Mouse (Mus musculus) heart, postnatal 0 days (tissue): ENCODE data around the gene Sdr39u1. TPM values are rescaled to one million over a fixed set of nuclear protein-coding genes. Genes with fewer than 3 reads are reported as not detected.

Experiments
- ATAC-seq: fragments of 200-750 bp; cut with Nextera tagmentation; 2 replicates; pipeline ENCODE4 v1.8.0; 2017; ENCODE audit warnings: low read depth, moderate number of reproducible peaks, moderate library complexity; ENCODE audit not compliant: insufficient read depth
- DNase-seq: peaks from one replicate; pipeline ENCODE4 v3.0.0-alpha.2; 2016; ENCODE audit warnings: low spot score
- H3K27ac ChIP-seq: fragments of 300-500 bp; sonication (generic); 2 replicates; pipeline ENCODE4 v1.5.1; 2014; ENCODE audit warnings: low read depth, mild to moderate bottlenecking
- H3K27me3 ChIP-seq: fragments of 300-500 bp; sonication (generic); 2 replicates; pipeline ENCODE4 v1.6.1; 2014; ENCODE audit warnings: low read length, mixed read lengths; ENCODE audit not compliant: control insufficient read depth, insufficient read depth
- H3K36me3 ChIP-seq: fragments of 300-500 bp; sonication (generic); replicated peaks from 2 replicates; pipeline ENCODE4 v1.6.1; 2014; ENCODE audit warnings: low read length, mixed read lengths; ENCODE audit not compliant: control insufficient read depth, insufficient read depth
- H3K4me1 ChIP-seq: fragments of 300-500 bp; sonication (generic); 2 replicates; pipeline ENCODE4 v1.6.1; 2014; ENCODE audit warnings: antibody characterized with exemption; ENCODE audit not compliant: control insufficient read depth, insufficient read depth
- H3K4me2 ChIP-seq: fragments of 300-500 bp; sonication (generic); 2 replicates; pipeline ENCODE4 v1.6.1; 2014; ENCODE audit warnings: low read depth, mild to moderate bottlenecking, low read length, moderate library complexity
- H3K4me3 ChIP-seq: fragments of 300-500 bp; sonication (generic); 2 replicates; pipeline ENCODE4 v1.5.1; 2014; ENCODE audit warnings: low read depth, low read length
- H3K9ac ChIP-seq: fragments of 300-500 bp; sonication (generic); replicated peaks from 2 replicates; pipeline ENCODE4 v1.6.1; 2014; ENCODE audit warnings: low read depth, low read length, mixed read lengths
- H3K9me3 ChIP-seq: fragments of 300-500 bp; sonication (generic); replicated peaks from 2 replicates; pipeline ENCODE4 v1.6.1; 2016; ENCODE audit warnings: low read length; ENCODE audit not compliant: control insufficient read depth
- CTCF ChIP-seq: IDR thresholded peaks from 2 replicates; pipeline ENCODE4 v1.5.1; 2016; ENCODE audit warnings: antibody characterized with exemption, control low read depth, low read depth
- EP300 ChIP-seq: IDR thresholded peaks from 2 replicates; pipeline ENCODE4 v1.6.1; 2016; ENCODE audit warnings: antibody characterized with exemption, low read depth
- WGBS: fragments of 180-500 bp; shearing (Covaris S2); extraction: QIAGEN DNeasy Blood & Tissue Kit; methylation state at CpG from one replicate; pipeline ENCODE4 v1.1.7; 2014; 5-methylcytosine and 5-hydroxymethylcytosine counted together
- polyA plus RNA-seq: library from polyadenylated mRNA; unstranded; fragments of >200 nt; fragmentation: Nextera tagmentation; extraction: Ambion mirVana; gene quantifications from 2 replicates; pipeline ENCODE4 v1.2.1, GENCODE M21; 2015
- total RNA-seq: library from RNA; depleted of rRNA; stranded (reverse); fragments of >200 nt; gene quantifications from 2 replicates; pipeline ENCODE4 v1.2.3, GENCODE M21; 2014; ENCODE audit warnings: low replicate concordance

Gene Sdr39u1
- total and polyA plus RNA-seq, 2 experiments from 2014 or later, result 88.3 to 138 TPM

GRCm38 (mm10) chr14:55913406-55913805, 13.3 kb upstream of the Sdr39u1 start:
- H3K4me3 ChIP-seq, result no peak overlapping the region
- H3K9ac ChIP-seq, result no peak overlapping the region
- H3K4me2 ChIP-seq, result no peak overlapping the region
- 50% methylated on average over 4 of the region's 4 CpGs for WGBS
- no peak for DNase-seq
- ATAC-seq, result no peak
- TF ChIP-seq CTCF (no peak), EP300 (no peak)
- no peaks in the 10 kb centered on the region for H3K4me1 ChIP-seq
- H3K9me3 ChIP-seq, result no peaks in the 10 kb centered on the region
- no peaks in the 10 kb centered on the region for H3K27me3 ChIP-seq
- H3K36me3 ChIP-seq, result no peaks in the 10 kb centered on the region
- no peak overlapping the region for H3K27ac ChIP-seq

GRCm38 (mm10) chr14:55905518-55905917, 5.4 kb upstream of the Sdr39u1 start:
- H3K27me3 ChIP-seq, result no peaks in the 10 kb centered on the region
- no peak overlapping the region for H3K4me2 ChIP-seq
- H3K27ac ChIP-seq, result no peak overlapping the region
- H3K4me1 ChIP-seq, result peaks cover 4% of the 10 kb centered on the region
- TF ChIP-seq EP300, result no peak
- peak; percentile 45 for TF ChIP-seq CTCF
- 0% methylated on average over 1 of the region's 1 CpGs for WGBS
- no peak overlapping the region for H3K9ac ChIP-seq
- no peaks in the 10 kb centered on the region for H3K9me3 ChIP-seq
- ATAC-seq (no peak), DNase-seq (no peak)
- no peaks in the 10 kb centered on the region for H3K36me3 ChIP-seq
- no peak overlapping the region for H3K4me3 ChIP-seq

GRCm38 (mm10) chr14:55900414-55900755, 292 bp upstream of the Sdr39u1 start:
- H3K9me3 ChIP-seq, result no peaks in the 10 kb centered on the region
- H3K9ac ChIP-seq, result peak overlapping the region; percentile 80
- no peaks in the 10 kb centered on the region for H3K27me3 ChIP-seq
- peaks cover 6% of the 10 kb centered on the region for H3K4me1 ChIP-seq
- DNase-seq (no peak), ATAC-seq (0 out of 2 replicates have a peak, but pooled peaks have one; percentile 5)
- TF ChIP-seq EP300 (no peak), CTCF (no peak)
- 10% methylated on average over 12 of the region's 12 CpGs for WGBS
- peaks cover 22% of the 10 kb centered on the region for H3K36me3 ChIP-seq
- peak overlapping the region; percentile 57 for H3K4me3 ChIP-seq
- H3K4me2 ChIP-seq, result peak overlapping the region; percentile 85
- peak overlapping the region; percentile 83 for H3K27ac ChIP-seq

- Histone ChIP-seq H3K9ac (no peak overlapping the region), H3K27me3 (no peaks in the 10 kb centered on the region), H3K36me3 (peaks cover 36% of the 10 kb centered on the region), H3K4me3 (no peak overlapping the region), H3K4me2 (no peak overlapping the region), H3K4me1 (peaks cover 6% of the 10 kb centered on the region), H3K9me3 (no peaks in the 10 kb centered on the region), H3K27ac (0 out of 2 replicates have a peak overlapping the region, but pooled peaks have one; percentile 83)
- DNase-seq (no peak), ATAC-seq (no peak)
- 90% methylated on average over 7 of the region's 7 CpGs for WGBS
- TF ChIP-seq EP300, result no peak
- no peak for TF ChIP-seq CTCF
Observed at GRCm38 (mm10) chr14:55898947-55899346, 1.1 kb downstream of the Sdr39u1 start.

- H3K9ac ChIP-seq, result no peak overlapping the region
- H3K9me3 ChIP-seq, result no peaks in the 10 kb centered on the region
- no peak overlapping the region for H3K4me3 ChIP-seq
- peaks cover 6% of the 10 kb centered on the region for H3K4me1 ChIP-seq
- H3K27me3 ChIP-seq, result no peaks in the 10 kb centered on the region
- DNase-seq (no peak), ATAC-seq (no peak)
- TF ChIP-seq CTCF, result no peak
- TF ChIP-seq EP300, result no peak
- no peak overlapping the region for H3K4me2 ChIP-seq
- WGBS, result 91% methylated on average over 12 of the region's 12 CpGs
- H3K27ac ChIP-seq, result no peak overlapping the region
- H3K36me3 ChIP-seq, result peaks cover 46% of the 10 kb centered on the region
Observed at GRCm38 (mm10) chr14:55897671-55898070, 2.4 kb downstream of the Sdr39u1 start.

DNA sequence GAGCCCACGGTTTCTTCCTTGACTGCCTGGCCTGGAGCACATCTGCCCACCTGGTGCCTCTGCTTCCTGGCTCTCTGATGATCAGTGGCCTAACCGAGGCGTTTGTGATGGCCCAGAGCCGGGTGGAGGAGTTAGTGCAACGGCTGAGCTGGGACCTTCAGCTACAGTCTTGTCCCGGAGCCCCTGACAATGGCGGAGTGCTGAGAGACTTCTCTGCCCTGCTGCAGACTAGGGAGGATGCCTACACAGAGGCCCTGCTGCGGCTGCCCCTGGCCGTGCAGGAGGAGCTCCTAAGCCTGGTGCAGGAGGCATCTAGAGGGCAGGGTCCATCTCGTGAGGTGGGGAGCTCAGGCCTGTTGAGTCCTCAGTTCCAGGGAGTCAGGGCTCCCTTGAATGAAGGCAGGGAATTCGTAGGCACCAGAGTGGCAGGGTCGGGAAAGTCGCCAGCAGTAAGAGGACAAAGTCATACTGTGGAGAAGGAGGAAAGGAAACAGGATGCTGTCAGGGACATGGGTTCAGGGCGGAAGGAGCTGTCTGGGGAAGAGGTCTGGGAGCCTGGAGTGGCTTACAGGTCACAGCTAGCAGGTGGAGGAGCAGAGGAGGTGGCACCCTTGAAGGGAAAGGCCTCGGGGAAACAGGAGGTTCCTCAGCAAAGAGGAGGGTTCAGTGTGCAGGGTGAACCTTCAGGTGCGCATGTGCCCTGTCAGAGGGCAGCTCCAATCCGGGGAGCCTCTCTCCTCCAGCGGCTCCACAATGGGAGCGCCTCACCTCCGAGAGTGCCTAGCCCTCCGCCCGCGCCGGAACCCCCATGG, 13.3 kb downstream of the Sdr39u1 start:
- Histone ChIP-seq H3K36me3 (peaks cover 55% of the 10 kb centered on the region), H3K9me3 (no peaks in the 10 kb centered on the region), H3K4me3 (no peak overlapping the region), H3K27ac (no peak overlapping the region), H3K9ac (0 out of 2 replicates have a peak overlapping the region, but pooled peaks have one; percentile 20), H3K4me2 (peak overlapping the region; percentile 86; the same call in 1 of the 2 replicates), H3K27me3 (no peaks in the 10 kb centered on the region), H3K4me1 (peaks cover 13% of the 10 kb centered on the region; the same call in 1 of the 2 replicates)
- ATAC-seq (no peak), DNase-seq (no peak)
- whole genome bisulfite sequencing, result 74% methylated on average over 24 of the region's 24 CpGs
- TF ChIP-seq CTCF, result no peak
- TF ChIP-seq EP300, result no peak
